Mouse (Mus musculus) heart, embryonic 10.5 days (tissue): ENCODE measurements at regions not wholly inside any gene's neighbourhood (a gene's known extent, or its start where the extent isn't known, plus 50 kb on each side); places are given as distances from the start of the nearest gene placed in this dataset.

Experiments used
- DNase-seq: peaks from one replicate; pipeline ENCODE4 v3.0.0-alpha.2; 2017; ENCODE audit warnings: low spot score
- H3K27ac ChIP-seq: fragments of 300-500 bp; sonication (generic); 2 replicates; pipeline ENCODE4 v1.5.1; 2016; ENCODE audit warnings: mild to moderate bottlenecking
- H3K27me3 ChIP-seq: fragments of 300-500 bp; sonication (generic); 2 replicates; pipeline ENCODE4 v1.6.1; 2016; ENCODE audit warnings: mild to moderate bottlenecking; ENCODE audit not compliant: poor library complexity, insufficient read depth, severe bottlenecking
- H3K36me3 ChIP-seq: fragments of 300-500 bp; sonication (generic); 2 replicates; pipeline ENCODE4 v1.6.1; 2016; ENCODE audit warnings: mild to moderate bottlenecking, moderate library complexity
- H3K4me1 ChIP-seq: fragments of 300-500 bp; sonication (generic); 2 replicates; pipeline ENCODE4 v1.6.1; 2016; ENCODE audit warnings: mild to moderate bottlenecking
- H3K4me3 ChIP-seq: fragments of 300-500 bp; sonication (generic); 2 replicates; pipeline ENCODE4 v1.5.1; 2016; ENCODE audit warnings: mild to moderate bottlenecking, moderate library complexity
- H3K9me3 ChIP-seq: fragments of 300-500 bp; sonication (generic); 2 replicates; pipeline ENCODE4 v1.6.1; 2016; ENCODE audit warnings: mild to moderate bottlenecking, moderate library complexity
- WGBS: fragments of 180-500 bp; shearing (Covaris S2); methylation state at CpG from one replicate; pipeline ENCODE4 v1.1.7; 2016; 5-methylcytosine and 5-hydroxymethylcytosine counted together

DNA sequence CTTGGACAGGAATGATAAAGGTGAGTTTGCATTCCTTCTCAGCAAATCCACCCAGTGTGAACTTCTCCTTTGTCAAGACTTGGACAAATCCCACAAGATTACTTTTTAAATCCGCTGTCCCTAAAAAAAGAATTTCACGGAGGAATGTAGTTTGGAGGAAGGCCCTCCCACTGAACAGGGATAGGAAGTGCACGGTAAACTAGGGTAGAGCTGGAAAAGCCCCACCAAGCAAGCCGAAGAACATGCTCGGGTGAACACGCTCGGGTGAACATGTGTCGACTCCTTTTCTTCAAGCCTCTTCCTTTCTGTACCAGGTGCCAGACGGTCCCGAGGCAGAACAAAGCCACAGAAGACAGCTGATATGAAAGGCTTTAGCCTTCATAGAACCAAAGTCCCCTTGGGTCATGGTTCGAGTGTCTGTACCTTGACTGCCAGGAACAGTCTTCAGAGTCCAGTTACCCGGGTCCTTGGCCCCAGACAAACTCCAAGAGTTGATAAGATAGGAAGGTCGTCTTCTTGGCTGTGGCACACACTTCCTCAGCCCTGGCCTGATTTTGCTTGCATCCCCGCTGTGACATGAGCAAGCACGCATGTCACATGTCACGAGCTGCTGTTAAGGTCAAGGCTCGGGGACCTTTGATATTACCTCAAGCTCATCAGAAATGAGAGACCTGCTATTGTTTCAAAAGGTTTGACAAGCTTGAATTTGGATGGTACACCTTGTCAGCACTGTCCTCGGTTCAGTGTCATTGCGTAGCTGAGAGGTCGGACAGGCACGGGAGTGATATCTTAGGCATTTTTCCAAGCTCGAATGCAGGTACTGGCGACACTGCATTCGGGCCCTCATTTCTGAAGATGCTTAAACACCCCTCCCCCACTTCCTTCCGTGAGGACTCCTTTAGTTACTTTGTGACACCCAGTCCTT lies 51.5 kb upstream of the Ryk start:
- DNase-seq, result no peak
- H3K4me3 ChIP-seq, result no peak overlapping the region
- H3K27ac ChIP-seq, result peak overlapping the region; percentile 54
- WGBS, result 42% methylated on average over 25 of the region's 25 CpGs
- no peaks in the 10 kb centered on the region for H3K36me3 ChIP-seq
- H3K27me3 ChIP-seq, result no peaks in the 10 kb centered on the region
- H3K9me3 ChIP-seq, result no peaks in the 10 kb centered on the region
- peaks cover 35% of the 10 kb centered on the region for H3K4me1 ChIP-seq

DNA sequence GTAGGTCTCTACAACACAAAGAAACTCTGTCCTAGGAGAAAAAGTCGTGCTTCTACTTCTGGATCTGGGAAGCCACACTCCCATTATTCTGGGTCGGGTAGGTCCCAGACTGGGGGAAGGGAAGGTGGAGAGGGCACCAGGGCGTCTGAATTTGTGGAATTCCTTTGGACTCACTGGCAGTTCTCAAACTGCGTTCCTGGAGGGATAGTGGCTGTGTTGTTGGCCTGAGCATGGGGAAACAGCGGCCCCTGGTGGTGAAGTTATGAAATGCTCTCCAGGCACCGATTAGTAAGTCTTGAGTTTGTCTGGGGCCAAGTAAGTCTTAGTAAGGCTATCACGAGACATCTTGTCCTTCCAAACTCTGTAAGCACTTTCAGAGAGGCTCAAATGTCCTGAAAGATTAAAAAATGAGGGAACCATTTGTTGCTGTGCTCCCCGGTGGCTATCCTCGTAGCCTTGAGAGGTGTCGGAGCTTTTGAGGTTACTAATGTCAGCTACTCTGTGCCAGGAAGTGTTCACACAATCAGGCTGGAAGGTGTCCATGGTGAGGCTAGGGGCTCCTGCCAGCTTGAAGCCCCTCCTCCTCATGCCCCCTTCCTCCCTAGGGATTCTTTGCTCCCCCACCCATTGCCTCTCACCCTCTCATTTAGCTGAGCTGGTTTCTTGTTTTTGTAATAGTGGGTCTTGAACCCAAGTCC lies 50.2 kb upstream of the Ryk start:
- Histone ChIP-seq H3K4me3 (no peak overlapping the region), H3K36me3 (no peaks in the 10 kb centered on the region), H3K27ac (peak overlapping the region; percentile 69; the same call in 1 of the 2 replicates), H3K27me3 (no peaks in the 10 kb centered on the region), H3K9me3 (no peaks in the 10 kb centered on the region), H3K4me1 (peaks cover 24% of the 10 kb centered on the region)
- peak; percentile 94 for DNase-seq
- WGBS, result 6% methylated on average over 10 of the region's 10 CpGs
